Mouse (Mus musculus) intestine, embryonic 16.5 days (tissue): ENCODE results near the gene Sms. TPM values are rescaled to one million over a fixed set of nuclear protein-coding genes. Genes with fewer than 3 reads are reported as not detected.

ENCODE experiments used
- ATAC-seq: fragments of 200-750 bp; cut with Nextera tagmentation; 2 replicates; pipeline ENCODE4 v1.8.0; 2017; ENCODE audit warnings: moderate TSS enrichment, moderate library complexity
- H3K27ac ChIP-seq: fragments of 300-500 bp; sonication (generic); 2 replicates; pipeline ENCODE4 v1.5.1; 2014; ENCODE audit warnings: mild to moderate bottlenecking, low read length
- H3K27me3 ChIP-seq: fragments of 300-500 bp; sonication (generic); replicated peaks from 2 replicates; pipeline ENCODE4 v1.6.1; 2014; ENCODE audit warnings: low read length, control low read depth, mixed read lengths; ENCODE audit not compliant: control insufficient read depth, insufficient read depth
- H3K36me3 ChIP-seq: fragments of 300-500 bp; sonication (generic); 2 replicates; pipeline ENCODE4 v1.6.1; 2014; ENCODE audit warnings: low read length, control low read depth; ENCODE audit not compliant: control insufficient read depth, insufficient read depth
- H3K4me1 ChIP-seq: fragments of 300-500 bp; sonication (generic); 2 replicates; pipeline ENCODE4 v1.6.1; 2014; ENCODE audit warnings: low read length, control low read depth, mixed read lengths; ENCODE audit not compliant: control insufficient read depth, insufficient read depth
- H3K4me2 ChIP-seq: fragments of 300-500 bp; sonication (generic); 2 replicates; pipeline ENCODE4 v1.6.1; 2014; ENCODE audit warnings: low read depth, low read length, control low read depth
- H3K4me3 ChIP-seq: fragments of 300-500 bp; sonication (generic); 2 replicates; pipeline ENCODE4 v1.5.1; 2014; ENCODE audit warnings: mild to moderate bottlenecking, low read length
- H3K9ac ChIP-seq: fragments of 300-500 bp; sonication (generic); 2 replicates; pipeline ENCODE4 v1.6.1; 2014; ENCODE audit warnings: low read depth, low read length
- H3K9me3 ChIP-seq: fragments of 300-500 bp; sonication (generic); 2 replicates; pipeline ENCODE4 v1.6.1; 2016; ENCODE audit warnings: low read length, control low read depth; ENCODE audit not compliant: control insufficient read depth
- WGBS: fragments of 180-500 bp; shearing (Covaris S2); extraction: QIAGEN DNeasy Blood & Tissue Kit; methylation state at CpG from one replicate; pipeline ENCODE4 v1.1.7; 2014; 5-methylcytosine and 5-hydroxymethylcytosine counted together
- polyA plus RNA-seq: library from polyadenylated mRNA; unstranded; fragments of >200 nt; fragmentation: Nextera tagmentation; extraction: Ambion mirVana; gene quantifications from 2 replicates; pipeline ENCODE4 v1.2.1, GENCODE M21; 2015

The Sms gene
- polyA plus RNA-seq, 1 experiment from 2014 or later, result 27.1 TPM

DNA sequence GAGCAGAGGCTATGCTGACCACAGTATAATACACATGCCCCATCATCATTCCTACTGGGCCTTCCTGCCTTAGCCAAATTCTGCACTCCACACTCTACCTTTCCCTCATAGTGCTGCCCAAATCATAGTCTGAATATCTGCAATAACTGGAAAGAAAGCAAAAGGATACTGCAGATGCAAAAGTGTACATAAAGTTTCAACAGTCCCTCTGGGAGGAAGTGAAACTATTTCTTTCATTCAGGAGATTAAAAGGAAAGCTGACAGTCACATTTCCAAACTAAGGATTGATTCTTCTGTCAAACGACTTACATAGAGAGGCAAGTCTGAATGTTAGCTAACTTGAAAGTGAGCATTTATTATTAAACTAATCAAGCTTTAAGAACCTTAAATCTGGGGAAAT lies 26.1 kb downstream of the Sms start:
- no peak overlapping the region for H3K4me3 ChIP-seq
- 75% methylated on average over 1 of the region's 1 CpGs for WGBS

DNA sequence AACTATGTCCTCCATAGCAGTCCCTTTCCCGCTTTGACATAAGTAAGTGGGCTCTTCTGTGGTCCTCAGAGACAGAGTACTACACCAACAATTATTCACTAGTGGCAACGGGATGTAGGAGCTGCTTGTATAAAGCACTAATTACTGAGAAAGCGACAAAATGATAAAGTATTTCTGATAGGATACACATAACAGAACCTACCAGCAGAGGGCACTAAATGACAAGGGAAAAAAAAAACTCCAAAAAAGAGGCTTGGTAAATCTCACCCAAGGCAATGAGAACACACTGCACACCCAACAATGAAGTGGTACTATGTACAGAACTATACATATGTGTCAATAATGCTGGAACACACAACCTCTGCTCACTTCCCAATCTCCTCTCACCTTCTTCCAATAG lies 29.4 kb downstream of the Sms start:
- Histone ChIP-seq H3K9me3 (no peaks in the 10 kb centered on the region), H3K36me3 (no peaks in the 10 kb centered on the region), H3K4me1 (no peaks in the 10 kb centered on the region), H3K9ac (no peak overlapping the region), H3K27ac (no peak overlapping the region), H3K4me3 (no peak overlapping the region), H3K27me3 (no peaks in the 10 kb centered on the region), H3K4me2 (no peak overlapping the region)
- ATAC-seq, result no peak
- WGBS, result 68% methylated on average over 3 of the region's 3 CpGs

More for the DNA sequence above, 26.1 kb downstream of the Sms start:
- Histone ChIP-seq H3K9me3 (no peaks in the 10 kb centered on the region), H3K27ac (no peak overlapping the region), H3K36me3 (no peaks in the 10 kb centered on the region), H3K4me2 (no peak overlapping the region), H3K9ac (no peak overlapping the region), H3K27me3 (no peaks in the 10 kb centered on the region), H3K4me1 (no peaks in the 10 kb centered on the region)
- ATAC-seq, result no peak

DNA sequence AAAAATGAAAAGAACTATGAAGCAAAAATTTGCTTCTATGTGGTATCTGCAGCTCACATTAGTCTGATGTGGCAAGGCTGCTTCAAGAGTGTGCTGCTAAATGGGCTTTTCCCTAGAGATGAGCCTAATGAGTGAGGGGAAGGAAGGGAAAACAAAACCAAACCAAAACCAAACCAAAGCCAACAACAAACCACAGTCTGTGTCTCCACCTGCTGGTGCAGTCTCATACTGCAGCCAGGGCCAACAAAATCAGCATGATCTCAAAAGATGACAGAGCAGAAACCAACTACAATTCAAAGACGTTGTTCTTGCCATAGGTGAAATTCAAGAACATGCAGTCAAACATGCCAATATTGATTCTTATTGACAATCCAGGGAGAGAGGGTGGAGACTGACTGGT lies 37.7 kb downstream of the Sms start:
- Histone ChIP-seq H3K27ac (no peak overlapping the region), H3K27me3 (no peaks in the 10 kb centered on the region), H3K4me1 (no peaks in the 10 kb centered on the region), H3K36me3 (no peaks in the 10 kb centered on the region), H3K4me2 (no peak overlapping the region), H3K9ac (no peak overlapping the region), H3K4me3 (no peak overlapping the region), H3K9me3 (no peaks in the 10 kb centered on the region)
- WGBS, result 57% methylated on average over 1 of the region's 1 CpGs
- ATAC-seq, result no peak

DNA sequence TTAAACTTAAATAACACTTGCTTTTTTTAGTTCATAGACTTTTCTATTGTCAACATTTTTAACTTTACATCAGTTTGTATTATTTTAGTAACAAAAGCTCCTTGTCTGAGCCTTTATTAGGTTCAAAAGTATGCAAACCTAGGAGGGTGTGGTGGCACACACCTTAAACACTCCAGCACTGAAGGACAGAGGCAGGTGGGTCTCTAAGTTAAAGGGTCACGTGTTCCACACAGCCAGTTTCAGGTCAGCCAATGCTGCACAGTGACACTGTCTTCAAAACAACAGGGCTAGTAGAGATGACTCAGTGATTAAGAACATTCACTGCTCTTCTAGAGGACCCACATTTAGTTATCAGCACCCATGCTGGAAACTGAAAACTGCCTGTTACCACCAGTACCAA lies 43.1 kb downstream of the Sms start:
- no peak overlapping the region for H3K4me3 ChIP-seq
- no peak overlapping the region for H3K4me2 ChIP-seq
- H3K36me3 ChIP-seq, result no peaks in the 10 kb centered on the region
- no peak overlapping the region for H3K9ac ChIP-seq
- no peaks in the 10 kb centered on the region for H3K4me1 ChIP-seq
- H3K9me3 ChIP-seq, result no peaks in the 10 kb centered on the region
- no peak for ATAC-seq
- 67% methylated on average over 1 of the region's 1 CpGs for WGBS
- H3K27me3 ChIP-seq, result no peaks in the 10 kb centered on the region
- no peak overlapping the region for H3K27ac ChIP-seq

DNA sequence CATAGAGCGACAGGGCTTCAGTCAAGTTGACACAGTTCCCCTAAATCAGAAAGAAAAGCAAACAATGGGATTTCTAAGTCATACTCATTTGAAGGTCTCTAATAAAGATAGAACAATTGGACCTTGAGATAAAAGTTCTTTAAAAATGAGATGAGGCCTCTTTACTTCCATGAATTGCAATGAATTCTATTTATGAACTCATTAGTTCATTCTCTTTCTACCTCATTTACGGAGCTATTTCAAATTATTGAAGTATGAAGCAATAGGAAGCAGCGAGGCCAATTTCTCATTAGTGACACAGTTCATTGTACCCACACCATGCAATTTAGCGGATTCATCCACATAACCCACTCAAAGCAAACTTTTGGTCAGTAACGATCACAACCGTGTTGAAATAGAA lies 44.7 kb downstream of the Sms start:
- Histone ChIP-seq H3K4me1 (no peaks in the 10 kb centered on the region), H3K27ac (no peak overlapping the region), H3K9ac (no peak overlapping the region), H3K9me3 (no peaks in the 10 kb centered on the region), H3K4me3 (no peak overlapping the region), H3K36me3 (no peaks in the 10 kb centered on the region), H3K4me2 (no peak overlapping the region), H3K27me3 (no peaks in the 10 kb centered on the region)
- WGBS, result 86% methylated on average over 6 of the region's 6 CpGs
- ATAC-seq, result no peak

DNA sequence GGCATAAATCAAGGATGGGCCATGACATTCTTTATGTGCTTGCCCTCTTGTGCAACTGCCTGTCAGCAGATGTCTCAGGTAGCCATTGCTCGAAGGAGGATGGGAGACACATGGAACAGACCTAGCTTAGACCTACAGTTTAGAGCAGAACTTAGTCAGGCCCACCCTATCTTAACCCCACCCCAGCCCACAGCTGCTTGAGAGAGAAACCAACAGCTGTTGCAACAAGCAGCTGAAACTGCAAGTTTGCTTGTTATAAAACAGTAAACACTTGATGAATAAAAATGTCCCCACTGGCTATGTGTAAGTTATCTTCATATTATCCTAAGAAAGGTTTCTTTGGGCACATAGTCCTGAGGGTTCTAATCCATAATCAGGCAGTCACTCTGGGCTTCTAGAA lies 57.3 kb downstream of the Sms start:
- ATAC-seq, result no peak
- H3K4me3 ChIP-seq, result no peak overlapping the region
- H3K4me2 ChIP-seq, result no peak overlapping the region
- H3K27ac ChIP-seq, result no peak overlapping the region
- H3K4me1 ChIP-seq, result no peaks in the 10 kb centered on the region
- H3K9me3 ChIP-seq, result no peaks in the 10 kb centered on the region
- H3K36me3 ChIP-seq, result no peaks in the 10 kb centered on the region
- no peaks in the 10 kb centered on the region for H3K27me3 ChIP-seq
- H3K9ac ChIP-seq, result no peak overlapping the region
- 70% methylated on average over 1 of the region's 1 CpGs for WGBS

DNA sequence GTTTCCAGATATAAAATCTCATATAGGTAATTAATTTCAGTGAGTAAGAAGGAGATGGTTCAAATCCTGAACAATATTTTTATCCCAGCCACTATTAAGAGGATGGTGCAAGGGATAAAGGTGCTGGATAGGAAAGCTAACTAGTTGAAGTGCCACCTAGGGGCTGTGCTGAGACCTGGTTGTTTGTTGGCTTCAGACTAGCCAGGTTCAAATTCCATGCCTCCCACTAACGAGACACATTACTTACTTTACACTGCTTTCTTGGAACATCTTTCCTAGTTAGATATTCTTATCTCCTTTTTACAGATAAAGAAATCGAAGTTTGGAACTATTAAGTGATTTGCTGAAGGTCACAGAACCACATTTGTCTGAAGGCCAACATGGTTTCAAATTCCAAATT lies 72.6 kb downstream of the Sms start:
- no peaks in the 10 kb centered on the region for H3K27me3 ChIP-seq
- H3K4me3 ChIP-seq, result no peak overlapping the region
- H3K9ac ChIP-seq, result no peak overlapping the region
- H3K4me1 ChIP-seq, result no peaks in the 10 kb centered on the region
- no peaks in the 10 kb centered on the region for H3K9me3 ChIP-seq
- H3K36me3 ChIP-seq, result no peaks in the 10 kb centered on the region
- ATAC-seq, result peak; percentile 78
- WGBS, result 36% methylated on average over 2 of the region's 2 CpGs
- no peak overlapping the region for H3K4me2 ChIP-seq
- H3K27ac ChIP-seq, result no peak overlapping the region

DNA sequence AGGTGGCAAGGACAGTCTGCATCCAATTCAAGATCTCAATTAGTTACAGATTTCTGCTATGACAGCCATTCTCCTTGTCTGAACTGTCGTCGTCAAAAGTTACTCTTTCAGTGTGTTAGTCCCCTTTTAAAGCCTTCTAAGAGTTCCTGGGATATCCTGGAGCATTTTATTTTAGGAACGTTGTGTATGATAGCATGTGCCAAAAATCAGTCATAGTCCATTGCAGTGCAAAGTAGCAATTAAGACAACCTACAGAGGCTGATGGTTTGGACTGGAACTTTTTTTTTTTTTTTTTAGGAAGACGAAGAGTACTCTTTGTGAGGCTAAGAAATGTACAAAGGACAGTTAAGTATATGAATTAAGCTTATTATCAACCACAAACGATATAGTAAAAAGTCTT lies 76.9 kb downstream of the Sms start, which contains the start of gene Phex:
TSS of gene Phex (minus strand) at position 101 of the 400 bp plus-strand sequence.
- H3K4me3 ChIP-seq, result no peak within 1 kb of the TSS
- H3K4me1 ChIP-seq, result no peaks in the 10 kb centered on the region
- no peak within 1 kb of the TSS for H3K4me2 ChIP-seq
- H3K27ac ChIP-seq, result no peak within 1 kb of the TSS
- ATAC-seq, result no peak
- H3K9me3 ChIP-seq, result no peaks in the 10 kb centered on the region
- H3K36me3 ChIP-seq, result no peaks in the 10 kb centered on the region
- 65% methylated on average over 5 of the region's 5 CpGs for WGBS
- no peak within 1 kb of the TSS for H3K9ac ChIP-seq
- H3K27me3 ChIP-seq, result no peaks in the 10 kb centered on the region

DNA sequence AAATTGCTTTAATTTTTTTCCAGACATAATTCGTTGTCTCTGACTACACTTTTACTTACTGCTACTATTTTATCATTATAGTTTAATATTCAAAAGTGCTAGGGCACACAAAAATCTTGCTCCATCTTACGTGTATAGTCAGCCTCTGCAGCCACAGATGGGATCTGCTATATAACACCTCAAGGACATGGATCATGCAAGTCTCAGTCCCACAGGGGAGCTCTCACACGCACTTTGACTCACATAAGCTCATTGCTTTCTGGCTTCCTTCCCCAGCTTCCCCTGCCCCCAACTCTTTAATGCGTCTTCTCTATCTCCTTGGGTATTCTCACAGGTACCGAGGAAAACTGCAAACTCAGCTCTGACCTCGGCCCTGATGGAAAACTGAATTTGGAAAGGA lies 87.2 kb downstream of the Sms start:
- Histone ChIP-seq H3K9ac (no peak overlapping the region), H3K4me3 (no peak overlapping the region), H3K4me2 (no peak overlapping the region), H3K36me3 (no peaks in the 10 kb centered on the region), H3K27ac (no peak overlapping the region), H3K27me3 (no peaks in the 10 kb centered on the region), H3K9me3 (no peaks in the 10 kb centered on the region), H3K4me1 (no peaks in the 10 kb centered on the region)
- ATAC-seq, result no peak
- WGBS, result 74% methylated on average over 6 of the region's 6 CpGs
